Mouse (Mus musculus) kidney, postnatal 0 days (tissue): ENCODE results near the gene Mindy4b-ps. TPM values are rescaled to one million over a fixed set of nuclear protein-coding genes. Genes with fewer than 3 reads are reported as not detected.

ENCODE experiments used
- ATAC-seq: fragments of 200-750 bp; cut with Nextera tagmentation; replicated peaks from 2 replicates; pipeline ENCODE4 v1.8.0; 2017; ENCODE audit warnings: low read depth, moderate number of reproducible peaks, moderate TSS enrichment, moderate library complexity; ENCODE audit not compliant: low FRiP score
- DNase-seq: peaks from one replicate; pipeline ENCODE4 v3.0.0-alpha.2; 2016; ENCODE audit warnings: low spot score
- H3K27ac ChIP-seq: fragments of 300-500 bp; sonication (generic); 2 replicates; pipeline ENCODE4 v1.5.1; 2014; ENCODE audit warnings: mild to moderate bottlenecking
- H3K27me3 ChIP-seq: fragments of 300-500 bp; sonication (generic); 2 replicates; pipeline ENCODE4 v1.6.1; 2014; ENCODE audit warnings: low read length, mixed read lengths; ENCODE audit not compliant: insufficient read depth
- H3K36me3 ChIP-seq: fragments of 300-500 bp; sonication (generic); 2 replicates; pipeline ENCODE4 v1.6.1; 2014; ENCODE audit warnings: low read length, mixed read lengths; ENCODE audit not compliant: insufficient read depth
- H3K4me1 ChIP-seq: fragments of 300-500 bp; sonication (generic); replicated peaks from 2 replicates; pipeline ENCODE4 v1.6.1; 2014; ENCODE audit warnings: antibody characterized with exemption, low read length, mixed read lengths; ENCODE audit not compliant: insufficient read depth
- H3K4me2 ChIP-seq: fragments of 300-500 bp; sonication (generic); 2 replicates; pipeline ENCODE4 v1.6.1; 2014; ENCODE audit warnings: mild to moderate bottlenecking, low read length, moderate library complexity, mixed read lengths
- H3K4me3 ChIP-seq: fragments of 300-500 bp; sonication (generic); replicated peaks from 2 replicates; pipeline ENCODE4 v1.5.1; 2014; ENCODE audit warnings: low read depth, low read length
- H3K9ac ChIP-seq: fragments of 300-500 bp; sonication (generic); 2 replicates; pipeline ENCODE4 v1.6.1; 2014; ENCODE audit warnings: low read depth, low read length
- H3K9me3 ChIP-seq: fragments of 300-500 bp; sonication (generic); replicated peaks from 2 replicates; pipeline ENCODE4 v1.6.1; 2016; ENCODE audit warnings: low read length, inconsistent platforms, mixed read lengths
- CTCF ChIP-seq: IDR thresholded peaks from 2 replicates; pipeline ENCODE4 v1.5.1; 2016; ENCODE audit warnings: antibody characterized with exemption, low read depth, mild to moderate bottlenecking, moderate library complexity
- WGBS: fragments of 180-500 bp; shearing (Covaris S2); extraction: QIAGEN DNeasy Blood & Tissue Kit; methylation state at CpG from one replicate; pipeline ENCODE4 v1.1.7; 2014; 5-methylcytosine and 5-hydroxymethylcytosine counted together
- polyA plus RNA-seq: library from polyadenylated mRNA; unstranded; fragments of >200 nt; fragmentation: Nextera tagmentation; extraction: Ambion mirVana; gene quantifications from 2 replicates; pipeline ENCODE4 v1.2.1, GENCODE M21; 2015

Gene Mindy4b-ps
- polyA plus RNA-seq, 1 experiment from 2014 or later, result not detected

GRCm38 (mm10) chr3:58789473-58789872 lies 32.6 kb downstream of the Mindy4b-ps start:
- no peak for TF ChIP-seq CTCF
- ATAC-seq (no peak), DNase-seq (no peak)
- Histone ChIP-seq H3K9ac (no peak overlapping the region), H3K27me3 (no peaks in the 10 kb centered on the region), H3K4me2 (no peak overlapping the region), H3K4me3 (no peak overlapping the region), H3K9me3 (no peaks in the 10 kb centered on the region), H3K4me1 (no peaks in the 10 kb centered on the region), H3K27ac (no peak overlapping the region), H3K36me3 (no peaks in the 10 kb centered on the region)
- WGBS, result 74% methylated on average over 7 of the region's 7 CpGs

GRCm38 (mm10) chr3:58789033-58789432 lies 33.1 kb downstream of the Mindy4b-ps start:
- Histone ChIP-seq H3K9me3 (no peaks in the 10 kb centered on the region), H3K4me1 (no peaks in the 10 kb centered on the region), H3K4me2 (no peak overlapping the region), H3K9ac (no peak overlapping the region), H3K36me3 (no peaks in the 10 kb centered on the region), H3K27me3 (no peaks in the 10 kb centered on the region), H3K27ac (no peak overlapping the region), H3K4me3 (no peak overlapping the region)
- ATAC-seq (no peak), DNase-seq (no peak)
- no peak for TF ChIP-seq CTCF
- 65% methylated on average over 5 of the region's 5 CpGs for WGBS

DNA sequence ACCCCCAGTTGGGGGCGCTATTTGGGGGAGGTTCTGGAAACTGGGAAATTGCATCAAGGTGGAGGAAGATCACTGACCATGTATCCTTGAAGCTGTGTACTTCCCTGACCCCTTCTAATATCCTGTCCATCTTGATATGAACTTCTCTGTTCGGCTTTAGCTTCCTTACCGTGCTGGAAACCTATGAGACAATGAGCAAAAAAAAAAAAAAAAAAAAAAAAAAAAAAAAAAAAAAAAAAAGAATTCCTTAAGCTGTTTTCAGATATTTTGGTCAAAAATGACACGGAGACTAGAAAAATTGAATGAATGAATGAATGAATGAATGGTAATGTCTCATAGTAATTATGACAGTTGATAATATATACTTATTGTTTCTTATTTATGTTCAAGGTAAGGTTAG lies 35.6 kb downstream of the Mindy4b-ps start:
- Histone ChIP-seq H3K9me3 (no peaks in the 10 kb centered on the region), H3K4me3 (no peak overlapping the region), H3K9ac (no peak overlapping the region), H3K27me3 (no peaks in the 10 kb centered on the region), H3K4me2 (no peak overlapping the region), H3K4me1 (no peaks in the 10 kb centered on the region), H3K36me3 (no peaks in the 10 kb centered on the region), H3K27ac (no peak overlapping the region)
- ATAC-seq (no peak), DNase-seq (no peak)
- 76% methylated on average over 4 of the region's 4 CpGs for WGBS
- TF ChIP-seq CTCF, result no peak

- TF ChIP-seq CTCF, result peak; percentile 58
- no peak overlapping the region for H3K27ac ChIP-seq
- H3K4me1 ChIP-seq, result no peaks in the 10 kb centered on the region
- no peak overlapping the region for H3K4me3 ChIP-seq
- H3K9me3 ChIP-seq, result no peaks in the 10 kb centered on the region
- WGBS, result 25% methylated on average over 10 of the region's 10 CpGs
- H3K27me3 ChIP-seq, result no peaks in the 10 kb centered on the region
- H3K36me3 ChIP-seq, result no peaks in the 10 kb centered on the region
- ATAC-seq (no peak; the same call in 1 of the 2 replicates), DNase-seq (peak; percentile 28)
- no peak overlapping the region for H3K4me2 ChIP-seq
- H3K9ac ChIP-seq, result no peak overlapping the region
Observed at GRCm38 (mm10) chr3:58785863-58786262, 36.2 kb downstream of the Mindy4b-ps start.

- Histone ChIP-seq H3K36me3 (no peaks in the 10 kb centered on the region), H3K4me2 (no peak overlapping the region), H3K4me1 (no peaks in the 10 kb centered on the region), H3K27me3 (no peaks in the 10 kb centered on the region), H3K4me3 (no peak overlapping the region), H3K9me3 (no peaks in the 10 kb centered on the region), H3K27ac (no peak overlapping the region), H3K9ac (no peak overlapping the region)
- peak; percentile 84 for TF ChIP-seq CTCF
- WGBS, result 32% methylated on average over 8 of the region's 8 CpGs
- ATAC-seq, result no peak
- DNase-seq, result peak; percentile 59
Observed at GRCm38 (mm10) chr3:58784219-58785092, 37.7 kb downstream of the Mindy4b-ps start.

- no peaks in the 10 kb centered on the region for H3K9me3 ChIP-seq
- DNase-seq (peak; percentile 1), ATAC-seq (0 out of 2 replicates have a peak, but pooled peaks have one; percentile 40)
- no peak overlapping the region for H3K9ac ChIP-seq
- H3K36me3 ChIP-seq, result no peaks in the 10 kb centered on the region
- 56% methylated on average over 8 of the region's 8 CpGs for WGBS
- H3K27me3 ChIP-seq, result no peaks in the 10 kb centered on the region
- no peaks in the 10 kb centered on the region for H3K4me1 ChIP-seq
- no peak overlapping the region for H3K27ac ChIP-seq
- H3K4me3 ChIP-seq, result no peak overlapping the region
- no peak for TF ChIP-seq CTCF
- H3K4me2 ChIP-seq, result no peak overlapping the region
Observed at GRCm38 (mm10) chr3:58783602-58784218, 38.4 kb downstream of the Mindy4b-ps start.
